Mouse (Mus musculus) embryonic facial prominence, embryonic 10.5 days (tissue): ENCODE data around the gene Cd82. TPM values are rescaled to one million over a fixed set of nuclear protein-coding genes. Genes with fewer than 3 reads are reported as not detected.
A peak's percentile ranks its signal among the peaks of the same experiment; 100 is the strongest.

ENCODE experiments used
- DNase-seq: peaks from one replicate; pipeline ENCODE4 v3.0.0-alpha.2; 2017; ENCODE audit warnings: low spot score
- H3K27ac ChIP-seq: fragments of 300-500 bp; sonication (generic); replicated peaks from 2 replicates; pipeline ENCODE4 v1.5.1; 2016; ENCODE audit warnings: mild to moderate bottlenecking
- H3K27me3 ChIP-seq: fragments of 300-500 bp; sonication (generic); replicated peaks from 2 replicates; pipeline ENCODE4 v1.6.1; 2016; ENCODE audit warnings: low read depth, mild to moderate bottlenecking; ENCODE audit not compliant: poor library complexity, severe bottlenecking
- H3K36me3 ChIP-seq: fragments of 300-500 bp; sonication (generic); replicated peaks from 2 replicates; pipeline ENCODE4 v1.6.1; 2016; ENCODE audit warnings: mild to moderate bottlenecking, moderate library complexity
- H3K4me1 ChIP-seq: fragments of 300-500 bp; sonication (generic); 2 replicates; pipeline ENCODE4 v1.6.1; 2016
- H3K4me3 ChIP-seq: fragments of 300-500 bp; sonication (generic); 2 replicates; pipeline ENCODE4 v1.5.1; 2016; ENCODE audit warnings: mild to moderate bottlenecking, moderate library complexity
- H3K9me3 ChIP-seq: fragments of 300-500 bp; sonication (generic); 2 replicates; pipeline ENCODE4 v1.6.1; 2016; ENCODE audit warnings: mild to moderate bottlenecking
- WGBS: fragments of 180-500 bp; shearing (Covaris S2); methylation state at CpG from one replicate; pipeline ENCODE4 v1.1.7; 2016; 5-methylcytosine and 5-hydroxymethylcytosine counted together
- polyA plus RNA-seq: library from polyadenylated mRNA; unstranded; fragments of >200 nt; fragmentation: Nextera tagmentation; extraction: Ambion mirVana; gene quantifications from 2 replicates; pipeline ENCODE4 v1.2.1, GENCODE M21; 2016

Gene Cd82
- polyA plus RNA-seq, 1 experiment from 2014 or later: 7.3 TPM

GRCm38 (mm10) chr2:93460786-93461469 lies 2.0 kb downstream of the Cd82 start:
- WGBS: 86% methylated on average over 6 of the region's 6 CpGs
- Histone ChIP-seq H3K9me3 (no peaks in the 10 kb centered on the region), H3K36me3 (no peaks in the 10 kb centered on the region), H3K27me3 (peaks cover 51% of the 10 kb centered on the region), H3K4me1 (peaks cover 34% of the 10 kb centered on the region), H3K4me3 (no peak overlapping the region), H3K27ac (no peak overlapping the region)
- DNase-seq: no peak

GRCm38 (mm10) chr2:93459208-93459920 lies 3.6 kb downstream of the Cd82 start:
- WGBS: 73% methylated on average over 7 of the region's 7 CpGs
- H3K36me3 ChIP-seq: no peaks in the 10 kb centered on the region
- H3K9me3 ChIP-seq: no peaks in the 10 kb centered on the region
- peaks cover 39% of the 10 kb centered on the region for H3K4me1 ChIP-seq
- H3K27me3 ChIP-seq: peaks cover 51% of the 10 kb centered on the region
- no peak overlapping the region for H3K27ac ChIP-seq
- H3K4me3 ChIP-seq: no peak overlapping the region
- no peak for DNase-seq

- Histone ChIP-seq H3K27ac (no peak overlapping the region), H3K9me3 (no peaks in the 10 kb centered on the region), H3K36me3 (no peaks in the 10 kb centered on the region), H3K4me1 (peaks cover 42% of the 10 kb centered on the region), H3K4me3 (no peak overlapping the region), H3K27me3 (peaks cover 48% of the 10 kb centered on the region)
- DNase-seq: no peak
- WGBS: 68% methylated on average over 8 of the region's 8 CpGs
Observed at GRCm38 (mm10) chr2:93458332-93459207, 4.4 kb downstream of the Cd82 start.

GRCm38 (mm10) chr2:93457426-93458130 lies 5.4 kb downstream of the Cd82 start:
- DNase-seq: no peak
- H3K9me3 ChIP-seq: no peaks in the 10 kb centered on the region
- peaks cover 38% of the 10 kb centered on the region for H3K27me3 ChIP-seq
- no peaks in the 10 kb centered on the region for H3K36me3 ChIP-seq
- WGBS: 86% methylated on average over 6 of the region's 6 CpGs
- no peak overlapping the region for H3K4me3 ChIP-seq
- peaks cover 39% of the 10 kb centered on the region for H3K4me1 ChIP-seq
- no peak overlapping the region for H3K27ac ChIP-seq

GRCm38 (mm10) chr2:93456140-93456539 lies 6.8 kb downstream of the Cd82 start:
- DNase-seq: no peak
- peaks cover 23% of the 10 kb centered on the region for H3K27me3 ChIP-seq
- 70% methylated on average over 3 of the region's 3 CpGs for WGBS

GRCm38 (mm10) chr2:93454817-93455591 lies 7.9 kb downstream of the Cd82 start:
- WGBS: 86% methylated on average over 3 of the region's 3 CpGs
- no peaks in the 10 kb centered on the region for H3K36me3 ChIP-seq
- DNase-seq: no peak
- H3K27me3 ChIP-seq: peaks cover 12% of the 10 kb centered on the region
- no peaks in the 10 kb centered on the region for H3K9me3 ChIP-seq
- H3K27ac ChIP-seq: no peak overlapping the region
- H3K4me1 ChIP-seq: peaks cover 50% of the 10 kb centered on the region
- H3K4me3 ChIP-seq: no peak overlapping the region

More at GRCm38 (mm10) chr2:93456140-93456539, 6.8 kb downstream of the Cd82 start:
- H3K4me1 ChIP-seq: peaks cover 40% of the 10 kb centered on the region
- H3K36me3 ChIP-seq: no peaks in the 10 kb centered on the region
- no peak overlapping the region for H3K27ac ChIP-seq
- H3K4me3 ChIP-seq: no peak overlapping the region
- no peaks in the 10 kb centered on the region for H3K9me3 ChIP-seq

GRCm38 (mm10) chr2:93454334-93454733 lies 8.6 kb downstream of the Cd82 start:
- H3K9me3 ChIP-seq: no peaks in the 10 kb centered on the region
- H3K4me3 ChIP-seq: no peak overlapping the region
- peaks cover 53% of the 10 kb centered on the region for H3K4me1 ChIP-seq
- H3K27me3 ChIP-seq: peaks cover 5% of the 10 kb centered on the region
- no peak for DNase-seq
- H3K36me3 ChIP-seq: no peaks in the 10 kb centered on the region
- no peak overlapping the region for H3K27ac ChIP-seq
- WGBS: 80% methylated on average over 10 of the region's 10 CpGs

- no peak for DNase-seq
- no peaks in the 10 kb centered on the region for H3K36me3 ChIP-seq
- H3K4me1 ChIP-seq: peaks cover 57% of the 10 kb centered on the region
- WGBS: 78% methylated on average over 4 of the region's 4 CpGs
- 0 out of 2 replicates have a peak overlapping the region, but pooled peaks have one; percentile 31 for H3K27ac ChIP-seq
- H3K4me3 ChIP-seq: no peak overlapping the region
- peaks cover 4% of the 10 kb centered on the region for H3K27me3 ChIP-seq
- H3K9me3 ChIP-seq: no peaks in the 10 kb centered on the region
Observed at GRCm38 (mm10) chr2:93453046-93453445, 9.9 kb downstream of the Cd82 start.

- 87% methylated on average over 4 of the region's 4 CpGs for WGBS
- peaks cover 62% of the 10 kb centered on the region for H3K4me1 ChIP-seq
- H3K27ac ChIP-seq: 0 out of 2 replicates have a peak overlapping the region, but pooled peaks have one; percentile 31
Observed at GRCm38 (mm10) chr2:93452506-93452905, 10.4 kb downstream of the Cd82 start.

GRCm38 (mm10) chr2:93452057-93452456 lies 10.9 kb downstream of the Cd82 start:
- Histone ChIP-seq H3K27me3 (no peaks in the 10 kb centered on the region), H3K36me3 (no peaks in the 10 kb centered on the region), H3K4me3 (no peak overlapping the region), H3K4me1 (peaks cover 67% of the 10 kb centered on the region), H3K9me3 (no peaks in the 10 kb centered on the region), H3K27ac (peak overlapping the region; percentile 55)
- DNase-seq: no peak
- 80% methylated on average over 6 of the region's 6 CpGs for WGBS

More at GRCm38 (mm10) chr2:93452506-93452905, 10.4 kb downstream of the Cd82 start:
- Histone ChIP-seq H3K27me3 (peaks cover 3% of the 10 kb centered on the region; the same call in 1 of the 2 replicates), H3K9me3 (no peaks in the 10 kb centered on the region), H3K36me3 (no peaks in the 10 kb centered on the region), H3K4me3 (no peak overlapping the region)
- DNase-seq: no peak

GRCm38 (mm10) chr2:93451219-93451938 lies 11.6 kb downstream of the Cd82 start:
- WGBS: 32% methylated on average over 6 of the region's 6 CpGs
- Histone ChIP-seq H3K36me3 (no peaks in the 10 kb centered on the region), H3K4me1 (peaks cover 73% of the 10 kb centered on the region), H3K27ac (peak overlapping the region; percentile 55), H3K9me3 (no peaks in the 10 kb centered on the region), H3K27me3 (no peaks in the 10 kb centered on the region), H3K4me3 (no peak overlapping the region)
- peak; percentile 70 for DNase-seq
